Comparison of ENCODE assay signal across 22 mouse cellular contexts in genomic region chr3:105797427-105797826, GRCm38 (mm10). TPM values are rescaled to one million over a fixed set of nuclear protein-coding genes. Genes with fewer than 3 reads are reported as not detected.
A peak's percentile ranks its signal among the peaks of the same experiment; 100 is the strongest.
DNase-seq lines count a peak whose midpoint lies in the region; ATAC-seq and TF ChIP-seq lines count a peak whose summit lies in the region.
"Had no signal": no experiment of that assay in that cellular context is flagged by ENCODE, and none has a peak within 500 bp of the region (broad histone marks: within the 10 kb centered on the region; RNA-seq: fewer than 3 reads in every experiment).

No protein-coding gene starts in this region.

- H3K4me2 ChIP-seq in liver, embryonic 11.5 days, result no peak overlapping the region
- peak overlapping the region; percentile 76 for H3K4me2 ChIP-seq in liver, postnatal 0 days (ENCODE audit: low read depth, low read length)
- no peak overlapping the region for H3K4me2 ChIP-seq in hindbrain, embryonic 12.5 days (replicated peaks)
- H3K4me2 ChIP-seq: forebrain, embryonic 12.5 days; heart, embryonic 12.5 days; limb, embryonic 12.5 days had no signal

- peaks cover 69% of the 10 kb centered on the region for H3K4me1 ChIP-seq in erythroblast, embryonic 14.5 days (ENCODE audit: control insufficient read depth)
- H3K4me1 ChIP-seq in liver, embryonic 11.5 days (replicated peaks; ENCODE audit: control insufficient read depth, insufficient read depth, low read length), result peaks cover 31% of the 10 kb centered on the region
- H3K4me1 ChIP-seq in liver, postnatal 0 days (ENCODE audit: insufficient read depth), result peaks cover 38% of the 10 kb centered on the region
- peaks cover 18% of the 10 kb centered on the region for H3K4me1 ChIP-seq in hindbrain, embryonic 12.5 days

- TF ChIP-seq EP300 in liver, postnatal 0 days (IDR thresholded peaks at IDR 0.05; ENCODE audit: low read depth), result no peak

- H3K4me3 ChIP-seq in erythroblast, embryonic 14.5 days (replicated peaks), result peak overlapping the region; percentile 14
- no peak overlapping the region for H3K4me3 ChIP-seq in liver, embryonic 11.5 days (ENCODE audit: low read depth, low read length)
- H3K4me3 ChIP-seq in liver, postnatal 0 days (ENCODE audit: low read depth, low read length), result no peak overlapping the region
- no peak overlapping the region for H3K4me3 ChIP-seq in hindbrain, embryonic 12.5 days
- H3K4me3 ChIP-seq: forebrain, embryonic 12.5 days; heart, embryonic 12.5 days; limb, embryonic 12.5 days; midbrain, embryonic 10.5 days had no signal

- WGBS in liver, embryonic 11.5 days, result 63% methylated on average over 2 of the region's 2 CpGs
- 48% methylated on average over 2 of the region's 2 CpGs for WGBS in liver, postnatal 0 days (ENCODE audit: insufficient replicate concordance)
- WGBS in hindbrain, embryonic 12.5 days, result 81% methylated on average over 2 of the region's 2 CpGs

- no peak for DNase-seq in liver, embryonic 11.5 days (ENCODE audit: low spot score)
- no peak for DNase-seq in liver
- DNase-seq in brain, adult 2 months (ENCODE audit: low read depth, low spot score), result peak; percentile 31
- DNase-seq in liver, postnatal 0 days, result no peak
- DNase-seq in lung, postnatal 14 days, result no peak
- DNase-seq: cerebellum, adult 11-12 months; cerebellum, postnatal 10 days; heart, postnatal 10 days; kidney, adult 11 months; kidney, postnatal 10 days; lung, adult 2 months; lung, postnatal 36 days; right cerebral cortex, postnatal 4 days; thymus, adult 18-20 months had no signal

- TF ChIP-seq CTCF in liver, postnatal 0 days (IDR thresholded peaks at IDR 0.05; ENCODE audit: low read depth), result no peak

- no peaks in the 10 kb centered on the region for H3K27me3 ChIP-seq in erythroblast, embryonic 14.5 days (ENCODE audit: control insufficient read depth)
- no peaks in the 10 kb centered on the region for H3K27me3 ChIP-seq in liver, embryonic 11.5 days (replicated peaks; ENCODE audit: control insufficient read depth, insufficient read depth, low read length)
- H3K27me3 ChIP-seq in liver, postnatal 0 days (ENCODE audit: insufficient read depth, low read length), result no peaks in the 10 kb centered on the region
- no peaks in the 10 kb centered on the region for H3K27me3 ChIP-seq in hindbrain, embryonic 12.5 days
- H3K27me3 ChIP-seq: forebrain, embryonic 12.5 days; heart, embryonic 12.5 days; limb, embryonic 12.5 days had no signal

- ATAC-seq in erythroblast, adult 5-6 weeks (replicated peaks; ENCODE audit: low FRiP score, poor library complexity, severe bottlenecking), result no peak
- no peak for ATAC-seq in liver, embryonic 11.5 days (replicated peaks; ENCODE audit: low FRiP score)
- ATAC-seq in liver, postnatal 0 days, result no peak
- ATAC-seq in hindbrain, embryonic 12.5 days (ENCODE audit: low FRiP score), result no peak
- ATAC-seq: midbrain, embryonic 16.5 days had no signal

- H3K9me3 ChIP-seq in erythroblast, embryonic 14.5 days (ENCODE audit: control insufficient read depth, low read length), result no peaks in the 10 kb centered on the region
- no peaks in the 10 kb centered on the region for H3K9me3 ChIP-seq in liver, embryonic 11.5 days (ENCODE audit: control insufficient read depth, low read length)
- H3K9me3 ChIP-seq in liver, postnatal 0 days (ENCODE audit: low read length), result no peaks in the 10 kb centered on the region
- H3K9me3 ChIP-seq in hindbrain, embryonic 12.5 days (replicated peaks), result no peaks in the 10 kb centered on the region
- H3K9me3 ChIP-seq: forebrain, embryonic 12.5 days; heart, embryonic 12.5 days; limb, embryonic 12.5 days; midbrain, embryonic 10.5 days had no signal

- peak overlapping the region; percentile 52; the same call in 1 of the 2 replicates for H3K27ac ChIP-seq in liver, embryonic 11.5 days (ENCODE audit: low read depth, low read length)
- 0 out of 2 replicates have a peak overlapping the region, but pooled peaks have one; percentile 29 for H3K27ac ChIP-seq in liver, postnatal 0 days (ENCODE audit: low read depth)
- no peak overlapping the region for H3K27ac ChIP-seq in hindbrain, embryonic 12.5 days
- H3K27ac ChIP-seq: forebrain, embryonic 12.5 days; limb, embryonic 12.5 days; midbrain, embryonic 10.5 days had no signal

- H3K9ac ChIP-seq in liver, embryonic 11.5 days (ENCODE audit: low read depth, low read length), result peak overlapping the region; percentile 44; the same call in 1 of the 2 replicates
- 0 out of 2 replicates have a peak overlapping the region, but pooled peaks have one; percentile 41 for H3K9ac ChIP-seq in liver, postnatal 0 days (replicated peaks)
- no peak overlapping the region for H3K9ac ChIP-seq in hindbrain, embryonic 12.5 days
- H3K9ac ChIP-seq: forebrain, embryonic 12.5 days; heart, embryonic 12.5 days; limb, embryonic 12.5 days had no signal

- H3K36me3 ChIP-seq in erythroblast, embryonic 14.5 days (ENCODE audit: control insufficient read depth), result peaks cover 18% of the 10 kb centered on the region
- no peaks in the 10 kb centered on the region for H3K36me3 ChIP-seq in liver, embryonic 11.5 days (ENCODE audit: control insufficient read depth, insufficient read depth, low read length)
- no peaks in the 10 kb centered on the region; the same call in 1 of the 2 replicates for H3K36me3 ChIP-seq in liver, postnatal 0 days (replicated peaks; ENCODE audit: insufficient read depth, low read length)
- H3K36me3 ChIP-seq in hindbrain, embryonic 12.5 days, result no peaks in the 10 kb centered on the region
- H3K36me3 ChIP-seq: forebrain, embryonic 12.5 days; heart, embryonic 12.5 days; limb, embryonic 12.5 days had no signal

RNA-seq across cellular contexts. Expression of gene Rap1a, which starts 3.7 kb away (rescaled TPM):
- 2.1 and 3.8 TPM in 2 replicates for polyA plus RNA-seq in erythroblast, embryonic 14.5 days (2012)
- total RNA-seq in erythroblast, adult 5-6 weeks (2015; ENCODE audit: low replicate concordance), result 67.7 and 77.8 TPM in 2 replicates
- total RNA-seq in erythroblast, adult 5-6 weeks (2017; ENCODE audit: low replicate concordance), result 99.3 and 137 TPM in 2 replicates
- 114 and 121 TPM in 2 replicates for polyA plus RNA-seq in liver, embryonic 11.5 days (2014; fragmentation: Nextera tagmentation; extraction: Ambion mirVana)
- 89.0 and 93.3 TPM in 2 replicates for polyA plus RNA-seq in liver, postnatal 0 days (2015; fragmentation: Nextera tagmentation; extraction: Ambion mirVana)
- 79.2 and 88.2 TPM in 2 replicates for polyA plus RNA-seq in hindbrain, embryonic 12.5 days (2016; fragmentation: Nextera tagmentation; extraction: Ambion mirVana)

Comparison
In these comparisons a context has a peak if more than half of its experiments do, and no peak if none do; other contexts are left out.
1. RNA of gene Rap1a, which starts 3.7 kb away (polyA plus RNA-seq): 114 to 121 TPM in liver, embryonic 11.5 days, 89.0 to 93.3 TPM in liver, postnatal 0 days and 79.2 to 88.2 TPM in hindbrain, embryonic 12.5 days; 2.1 to 3.8 TPM in erythroblast, embryonic 14.5 days; every median in the first group is over 10 times any median in the second.